Mouse (Mus musculus): Measurements from ENCODE around the gene Iqsec3. TPM values are rescaled to one million over a fixed set of nuclear protein-coding genes. Genes with fewer than 3 reads are reported as not detected.
"Not testable (repeated sequence)": the region's sequence is repeated elsewhere in the genome, so short reads cannot be mapped to it uniquely, and the experiment has no call there.

Iqsec3 gene
- total RNA-seq, 1 experiment = 0.18 TPM

DNA sequence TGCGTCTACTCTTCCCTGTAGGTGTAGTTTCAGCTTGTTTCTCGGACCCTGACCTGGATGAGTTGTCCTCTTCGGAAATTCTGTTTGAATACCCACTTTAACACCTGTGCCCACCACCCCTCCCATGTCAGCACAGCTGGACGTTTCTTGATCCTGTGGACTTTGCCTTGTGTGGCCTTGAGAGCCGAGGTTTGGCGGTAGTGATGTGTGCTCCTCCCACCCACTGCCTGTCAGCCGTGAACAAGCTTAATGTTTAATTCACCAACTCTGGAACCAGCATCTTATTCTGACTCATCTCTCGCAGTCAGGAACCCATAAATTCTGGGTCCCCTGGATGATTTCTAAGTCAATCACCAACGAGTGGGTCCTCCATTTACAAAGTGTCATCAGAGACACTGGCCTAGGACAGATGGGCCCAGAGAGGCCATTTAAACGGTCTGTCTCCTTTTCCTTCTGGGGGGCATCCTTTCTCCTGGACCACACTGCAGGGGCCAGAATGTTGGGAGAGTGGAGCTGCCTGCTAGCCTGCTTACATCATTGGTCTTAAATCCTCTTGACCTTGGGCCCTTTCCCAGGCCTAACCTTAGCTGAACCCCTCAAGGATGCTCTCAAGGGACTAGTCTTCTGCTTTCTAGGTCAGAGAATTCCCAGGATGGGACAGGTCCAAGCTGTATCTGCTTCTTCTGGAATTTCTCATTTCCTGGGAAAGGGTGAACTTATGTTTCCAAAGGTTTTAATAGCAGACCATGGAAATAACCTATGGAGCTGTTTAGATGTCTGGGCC is 102.1 kb downstream of the Iqsec3 start:
- no peak for DNase-seq (ENCODE audit: low read depth, low spot score)
- H3K9me3 ChIP-seq (ENCODE audit: control insufficient read depth, insufficient read depth, low read depth, low read length) = no peaks in the 10 kb centered on the region
- H3K27ac ChIP-seq (ENCODE audit: insufficient read depth, low read depth, low read length, poor library complexity, severe bottlenecking) = no peak overlapping the region
- H3K4me3 ChIP-seq (ENCODE audit: insufficient read depth in 1 of 2, low read depth in 1 of 2, low read length in 2 of 2, poor library complexity in 1 of 2, severe bottlenecking in 1 of 2) = no peak overlapping the region
- H3K4me1 ChIP-seq (ENCODE audit: control insufficient read depth in 2 of 2, insufficient read depth in 2 of 2, low read length in 2 of 2, poor library complexity in 1 of 2) = no peaks in the 10 kb centered on the region
- H3K9ac ChIP-seq (ENCODE audit: insufficient read depth, low read depth, low read length, poor library complexity, severe bottlenecking) = no peak overlapping the region
- in situ Hi-C loops (cut with MboI; ENCODE audit: low sequenced_read_pairs in 2 of 2, unreplicated experiment in 2 of 2) = loop anchor here in 1 of 2 experiments (25.0 kb wide), 1 partner anchor 109 kb away; no protein-coding TSS in a partner anchor
- no peak for TF ChIP-seq ZNF384 (IDR thresholded peaks at IDR 0.05; ENCODE audit: low read depth, low read length)
- no peak for TF ChIP-seq ZC3H11A (IDR thresholded peaks at IDR 0.05; ENCODE audit: borderline replicate concordance, low read depth, low read length)
- TF ChIP-seq HCFC1 (IDR thresholded peaks at IDR 0.05; ENCODE audit: borderline replicate concordance, insufficient read depth, low read length) = no peak
- TF ChIP-seq MAFK (IDR thresholded peaks at IDR 0.05; ENCODE audit: insufficient read depth, low read depth, low read length) = no peak
- no peaks in the 10 kb centered on the region for H3K36me3 ChIP-seq (ENCODE audit: control insufficient read depth, insufficient read depth, low read length, poor library complexity, severe bottlenecking)

DNA sequence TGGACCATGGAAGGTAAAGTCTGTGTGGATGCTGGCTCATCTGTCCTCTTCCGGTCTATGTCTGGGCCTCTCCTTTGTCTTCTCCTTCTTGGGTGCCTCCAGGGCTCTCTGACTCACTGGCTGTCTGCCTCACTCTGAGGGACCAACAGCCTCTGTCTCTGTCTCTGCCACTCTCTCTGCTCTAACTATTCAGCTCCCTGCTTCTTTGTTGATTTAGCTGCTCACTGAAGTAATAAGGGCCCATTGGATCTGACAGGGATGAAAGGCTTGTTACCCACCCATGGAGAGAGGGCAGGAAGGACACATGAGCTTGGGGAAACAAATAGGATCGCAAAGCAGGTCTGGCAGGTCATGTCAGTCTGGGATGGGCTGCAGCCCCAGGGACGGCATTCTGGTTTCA is 106.4 kb downstream of the Iqsec3 start:
- DNase-seq (ENCODE audit: low read depth, low spot score) = no peak
- Histone ChIP-seq H3K4me3 (ENCODE audit: insufficient read depth in 1 of 2, low read depth in 1 of 2, low read length in 2 of 2, poor library complexity in 1 of 2, severe bottlenecking in 1 of 2) (no peak overlapping the region), H3K9ac (ENCODE audit: insufficient read depth, low read depth, low read length, poor library complexity, severe bottlenecking) (no peak overlapping the region), H3K4me1 (ENCODE audit: control insufficient read depth in 2 of 2, insufficient read depth in 2 of 2, low read length in 2 of 2, poor library complexity in 1 of 2) (peaks cover 0 to 3% of the 10 kb centered on the region in 2 experiments; a peak in 1 of 4 replicates), H3K27ac (ENCODE audit: insufficient read depth, low read depth, low read length, poor library complexity, severe bottlenecking) (no peak overlapping the region), H3K36me3 (ENCODE audit: control insufficient read depth, insufficient read depth, low read length, poor library complexity, severe bottlenecking) (no peaks in the 10 kb centered on the region), H3K9me3 (ENCODE audit: control insufficient read depth, insufficient read depth, low read depth, low read length) (no peaks in the 10 kb centered on the region)
- in situ Hi-C loops (cut with MboI; ENCODE audit: low sequenced_read_pairs in 2 of 2, unreplicated experiment in 2 of 2) = loop anchor here in 1 of 2 experiments (25.0 kb wide), 1 partner anchor 105 kb away; no protein-coding TSS in a partner anchor
- no peak for TF ChIP-seq CHD2 (IDR thresholded peaks at IDR 0.05; ENCODE audit: low read depth, low read length)
- TF ChIP-seq ZC3H11A (IDR thresholded peaks at IDR 0.05; ENCODE audit: borderline replicate concordance, low read depth, low read length) = no peak
- TF ChIP-seq HCFC1 (IDR thresholded peaks at IDR 0.05; ENCODE audit: borderline replicate concordance, insufficient read depth, low read length) = no peak
- TF ChIP-seq ZNF384 (IDR thresholded peaks at IDR 0.05; ENCODE audit: low read depth, low read length) = no peak
- no peak for TF ChIP-seq MAFK (IDR thresholded peaks at IDR 0.05; ENCODE audit: insufficient read depth, low read depth, low read length)

DNA sequence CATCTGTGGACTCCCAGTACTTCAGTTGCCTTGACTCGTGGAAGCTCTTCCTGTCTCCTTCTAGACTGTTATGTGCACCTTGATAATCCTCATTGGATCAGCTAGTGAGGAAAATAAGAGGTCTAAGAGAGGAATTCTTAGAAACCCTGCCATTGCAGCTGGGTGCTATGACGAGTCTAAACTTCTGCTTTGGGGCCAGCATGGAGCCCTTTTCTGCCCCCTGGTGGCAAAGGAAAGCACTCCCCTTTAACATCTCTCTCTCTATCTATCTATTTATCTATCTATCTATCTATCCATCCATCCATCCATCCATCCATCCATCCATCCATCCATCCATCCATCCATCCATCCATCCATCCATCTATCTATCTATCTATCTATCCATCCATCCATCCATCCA is 106.9 kb downstream of the Iqsec3 start:
- H3K9me3 ChIP-seq (ENCODE audit: control insufficient read depth, insufficient read depth, low read depth, low read length); H3K9ac ChIP-seq (ENCODE audit: insufficient read depth, low read depth, low read length, poor library complexity, severe bottlenecking); H3K4me1 ChIP-seq (ENCODE audit: control insufficient read depth in 2 of 2, insufficient read depth in 2 of 2, low read length in 2 of 2, poor library complexity in 1 of 2); H3K4me3 ChIP-seq (ENCODE audit: insufficient read depth in 1 of 2, low read depth in 1 of 2, low read length in 2 of 2, poor library complexity in 1 of 2, severe bottlenecking in 1 of 2); H3K36me3 ChIP-seq (ENCODE audit: control insufficient read depth, insufficient read depth, low read length, poor library complexity, severe bottlenecking); H3K27ac ChIP-seq (ENCODE audit: insufficient read depth, low read depth, low read length, poor library complexity, severe bottlenecking); DNase-seq (ENCODE audit: low read depth, low spot score): not testable (repeated sequence)
- in situ Hi-C loops (cut with MboI; ENCODE audit: low sequenced_read_pairs in 2 of 2, unreplicated experiment in 2 of 2) = loop anchor here in 1 of 2 experiments (25.0 kb wide), 1 partner anchor 104 kb away; no protein-coding TSS in a partner anchor

GRCm38 (mm10) chr6:121363956-121364355 is 109.5 kb downstream of the Iqsec3 start:
- H3K9me3 ChIP-seq (ENCODE audit: control insufficient read depth, insufficient read depth, low read depth, low read length) = no peaks in the 10 kb centered on the region
- in situ Hi-C loops (cut with MboI; ENCODE audit: low sequenced_read_pairs in 2 of 2, unreplicated experiment in 2 of 2) = loop anchor here in 1 of 2 experiments (25.0 kb wide), 1 partner anchor 102 kb away; no protein-coding TSS in a partner anchor
- TF ChIP-seq ZC3H11A (IDR thresholded peaks at IDR 0.05; ENCODE audit: borderline replicate concordance, low read depth, low read length) (no peak), HCFC1 (IDR thresholded peaks at IDR 0.05; ENCODE audit: borderline replicate concordance, insufficient read depth, low read length) (no peak), MAFK (IDR thresholded peaks at IDR 0.05; ENCODE audit: insufficient read depth, low read depth, low read length) (no peak), ZNF384 (IDR thresholded peaks at IDR 0.05; ENCODE audit: low read depth, low read length) (no peak), CHD2 (IDR thresholded peaks at IDR 0.05; ENCODE audit: low read depth, low read length) (no peak)

More at GRCm38 (mm10) chr6:121363956-121364355, 109.5 kb downstream of the Iqsec3 start:
- Histone ChIP-seq H3K4me3 (ENCODE audit: insufficient read depth in 1 of 2, low read depth in 1 of 2, low read length in 2 of 2, poor library complexity in 1 of 2, severe bottlenecking in 1 of 2) (no peak overlapping the region), H3K27ac (ENCODE audit: insufficient read depth, low read depth, low read length, poor library complexity, severe bottlenecking) (no peak overlapping the region), H3K9ac (ENCODE audit: insufficient read depth, low read depth, low read length, poor library complexity, severe bottlenecking) (no peak overlapping the region), H3K4me1 (ENCODE audit: control insufficient read depth in 2 of 2, insufficient read depth in 2 of 2, low read length in 2 of 2, poor library complexity in 1 of 2) (peaks cover 0 to 3% of the 10 kb centered on the region in 2 experiments; a peak in 1 of 4 replicates), H3K36me3 (ENCODE audit: control insufficient read depth, insufficient read depth, low read length, poor library complexity, severe bottlenecking) (no peaks in the 10 kb centered on the region)
- DNase-seq (ENCODE audit: low read depth, low spot score) = no peak
